Mouse (Mus musculus): ENCODE data around the gene Sgk2. TPM values are rescaled to one million over a fixed set of nuclear protein-coding genes. Genes with fewer than 3 reads are reported as not detected.
A peak's percentile ranks its signal among the peaks of the same experiment; 100 is the strongest.

The Sgk2 gene
- not detected in 2 replicates for polyA plus RNA-seq (2012; ENCODE audit: insufficient read depth, insufficient read length, missing spikeins)

DNA sequence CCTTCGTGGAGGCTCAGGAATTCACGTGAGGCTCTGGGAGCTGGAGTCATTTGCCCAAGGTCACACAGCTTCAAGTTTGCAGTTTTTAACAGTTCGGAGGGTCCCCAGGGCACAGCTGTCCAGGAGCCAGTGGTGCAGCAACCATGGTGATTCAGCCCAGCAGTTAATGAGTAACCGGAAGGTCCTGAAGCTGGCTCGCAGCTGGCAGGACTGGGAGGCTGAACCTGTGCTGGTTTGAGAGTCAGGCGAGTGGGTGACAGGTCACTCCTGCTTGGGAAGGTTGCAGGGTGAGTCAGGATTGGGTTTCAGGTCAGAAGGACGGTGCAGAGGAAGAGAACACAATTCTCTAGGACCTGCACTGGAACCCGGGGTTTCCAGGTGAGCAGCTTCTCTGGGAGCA lies at the start of gene Sgk2:
Gene Sgk2 (plus strand): TSS at position 113 of the 400 bp plus-strand sequence.
- H3K4me1 ChIP-seq (ENCODE audit: control insufficient read depth, insufficient read depth, low read length) = peaks cover 9% of the 10 kb centered on the region
- TF ChIP-seq POLR2A (IDR thresholded peaks at IDR 0.05; ENCODE audit: borderline replicate concordance, low read depth, low read length) (no peak), CTCF (IDR thresholded peaks at IDR 0.05; ENCODE audit: low read depth, low read length) (no peak)
- no peak within 1 kb of the TSS for H3K27ac ChIP-seq (ENCODE audit: insufficient read depth, low read depth, low read length)
- no peak within 1 kb of the TSS for H3K4me3 ChIP-seq (ENCODE audit: insufficient read depth, low read length)

DNA sequence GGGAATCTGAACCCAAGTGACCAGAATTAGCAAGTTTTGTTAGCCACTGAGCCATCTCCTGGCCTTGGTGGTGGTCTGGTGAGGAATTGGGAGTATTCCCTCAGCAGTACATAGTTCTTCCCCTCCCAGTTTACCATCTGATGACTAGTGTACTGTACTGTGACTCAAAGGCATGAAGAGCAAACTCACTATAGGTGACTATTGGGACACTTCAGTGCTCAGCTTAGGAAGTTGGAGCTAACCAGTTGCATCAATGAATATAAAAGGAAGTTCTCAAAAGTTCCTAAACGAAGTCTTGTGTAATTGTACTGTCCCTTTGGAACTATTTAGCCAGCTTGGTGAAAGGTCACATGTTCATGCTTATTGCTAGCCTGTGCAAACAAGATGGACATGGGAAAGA lies 47.6 kb upstream of the Sgk2 start:
- Histone ChIP-seq H3K4me3 (ENCODE audit: insufficient read depth, low read length) (no peak overlapping the region), H3K4me1 (ENCODE audit: control insufficient read depth, insufficient read depth, low read length) (peaks cover 12% of the 10 kb centered on the region), H3K27ac (ENCODE audit: insufficient read depth, low read depth, low read length) (0 out of 2 replicates have a peak overlapping the region, but pooled peaks have one; percentile 30)
- TF ChIP-seq CTCF (IDR thresholded peaks at IDR 0.05; ENCODE audit: low read depth, low read length) (no peak), POLR2A (IDR thresholded peaks at IDR 0.05; ENCODE audit: borderline replicate concordance, low read depth, low read length) (no peak)

DNA sequence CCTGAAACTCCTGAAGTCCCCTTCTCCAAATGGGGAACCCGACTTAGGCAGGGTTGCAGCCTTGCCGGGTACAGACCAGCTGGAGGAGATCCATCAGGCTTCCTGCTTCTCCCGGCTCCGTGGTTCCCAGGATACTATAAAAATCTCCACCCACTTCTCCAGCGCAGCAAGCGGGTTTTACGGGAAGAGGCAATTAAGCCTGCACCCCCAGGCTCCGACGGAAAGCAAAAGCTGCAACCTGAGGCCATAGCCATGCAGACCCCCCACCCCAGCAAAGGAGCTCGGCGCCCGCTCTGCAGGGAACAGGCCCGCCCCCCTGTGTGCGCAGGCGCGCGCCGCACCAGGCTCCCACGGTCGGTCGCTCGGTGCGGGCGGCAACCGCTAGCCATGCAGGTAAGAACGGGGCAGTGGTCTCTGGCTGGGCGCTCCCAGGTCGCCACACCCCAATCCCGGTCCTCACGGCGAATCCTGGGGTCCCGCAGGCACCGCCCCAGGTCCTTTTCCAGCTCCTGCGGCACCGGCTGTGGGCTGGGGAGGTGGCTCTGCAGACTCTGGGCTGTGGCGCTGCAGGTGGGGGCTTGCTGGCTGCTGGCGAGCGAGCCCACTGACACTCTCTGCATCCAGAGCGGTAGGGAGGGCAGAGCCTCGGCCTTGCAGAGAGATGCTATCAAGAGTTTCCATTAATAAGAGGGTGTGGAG lies 43.8 kb upstream of the Sgk2 start, which contains the start of gene L3mbtl1:
Gene L3mbtl1 (plus strand): TSS at position 325 of the 699 bp plus-strand sequence.
- peak within 1 kb of the TSS; percentile 66 for H3K4me3 ChIP-seq (ENCODE audit: insufficient read depth, low read length)

DNA sequence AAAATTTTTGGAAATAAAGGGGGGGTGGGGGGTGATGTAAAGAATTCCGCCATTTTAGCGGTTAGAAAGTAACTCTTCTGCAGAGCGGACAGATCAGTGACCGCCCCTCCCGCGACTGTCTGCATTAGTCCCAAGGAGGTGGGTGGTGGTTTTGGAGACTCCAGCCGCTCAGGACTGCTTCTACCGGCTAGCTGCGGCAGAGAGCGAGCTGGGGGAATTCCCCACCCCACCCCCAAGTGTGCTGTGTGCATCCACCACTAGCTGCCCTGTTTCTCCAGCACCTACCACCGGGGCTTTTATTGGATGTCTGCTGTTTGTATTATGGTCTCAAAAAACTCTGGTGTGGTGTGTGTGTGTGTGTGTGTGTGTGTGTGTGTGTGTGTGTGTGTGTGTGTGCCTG lies 43.2 kb upstream of the Sgk2 start:
- Histone ChIP-seq H3K4me3 (ENCODE audit: insufficient read depth, low read length) (0 out of 2 replicates have a peak overlapping the region, but pooled peaks have one; percentile 12), H3K4me1 (ENCODE audit: control insufficient read depth, insufficient read depth, low read length) (peaks cover 11% of the 10 kb centered on the region), H3K27ac (ENCODE audit: insufficient read depth, low read depth, low read length) (no peak overlapping the region)
- TF ChIP-seq CTCF (IDR thresholded peaks at IDR 0.05; ENCODE audit: low read depth, low read length) = no peak
- TF ChIP-seq POLR2A (IDR thresholded peaks at IDR 0.05; ENCODE audit: borderline replicate concordance, low read depth, low read length) = no peak

More for the DNA sequence above, 43.8 kb upstream of the Sgk2 start, which contains the start of gene L3mbtl1:
- H3K27ac ChIP-seq (ENCODE audit: insufficient read depth, low read depth, low read length) = no peak within 1 kb of the TSS
- H3K4me1 ChIP-seq (ENCODE audit: control insufficient read depth, insufficient read depth, low read length) = peaks cover 11% of the 10 kb centered on the region
- TF ChIP-seq CTCF (IDR thresholded peaks at IDR 0.05; ENCODE audit: low read depth, low read length) (no peak), POLR2A (IDR thresholded peaks at IDR 0.05; ENCODE audit: borderline replicate concordance, low read depth, low read length) (no peak)

DNA sequence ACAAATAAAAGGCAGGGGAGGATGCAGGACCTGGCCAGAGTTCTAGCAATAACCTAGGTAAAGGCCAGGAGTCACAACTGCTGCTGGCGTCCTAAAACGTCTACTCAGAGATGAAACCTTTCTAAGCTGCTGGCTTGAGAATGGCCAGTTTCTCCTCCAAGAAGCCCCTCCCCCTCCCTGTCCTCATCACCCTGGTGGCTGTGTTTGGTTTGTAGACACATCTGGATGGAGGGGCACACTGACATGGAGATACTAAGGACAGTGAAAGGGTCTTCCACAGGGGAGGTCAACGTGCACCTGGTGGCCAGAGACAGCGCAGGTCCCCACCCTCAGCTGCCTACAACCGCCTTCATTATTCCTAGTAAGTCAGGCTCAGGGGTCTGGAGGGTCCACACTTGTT lies 40.2 kb upstream of the Sgk2 start:
- Histone ChIP-seq H3K27ac (ENCODE audit: insufficient read depth, low read depth, low read length) (no peak overlapping the region), H3K4me3 (ENCODE audit: insufficient read depth, low read length) (no peak overlapping the region), H3K4me1 (ENCODE audit: control insufficient read depth, insufficient read depth, low read length) (0 out of 2 replicates have a peak, but pooled peaks cover 2% of the 10 kb centered on the region)
- TF ChIP-seq POLR2A (IDR thresholded peaks at IDR 0.05; ENCODE audit: borderline replicate concordance, low read depth, low read length) (no peak), CTCF (IDR thresholded peaks at IDR 0.05; ENCODE audit: low read depth, low read length) (no peak)

DNA sequence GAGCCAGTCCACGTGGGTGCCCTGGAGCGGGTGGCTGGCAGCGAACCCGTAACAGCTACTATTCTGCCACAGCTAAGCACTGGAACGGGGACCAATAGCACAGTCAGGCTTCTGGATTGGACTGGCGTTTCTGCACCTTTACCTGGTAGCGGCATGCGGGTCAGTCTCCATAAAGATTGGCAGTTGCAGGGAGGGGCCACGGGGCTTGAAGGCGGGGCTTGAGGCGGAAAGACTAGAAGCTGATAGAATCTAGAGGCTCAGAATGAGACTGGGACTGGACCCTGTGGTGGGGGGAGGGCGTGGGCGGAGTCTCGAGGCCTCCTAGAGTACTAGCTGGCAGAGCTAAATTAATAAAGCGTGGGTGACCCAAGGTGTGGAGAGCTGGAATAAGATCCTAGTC lies 39.4 kb upstream of the Sgk2 start:
- 0 out of 2 replicates have a peak, but pooled peaks cover 2% of the 10 kb centered on the region for H3K4me1 ChIP-seq (ENCODE audit: control insufficient read depth, insufficient read depth, low read length)
- H3K27ac ChIP-seq (ENCODE audit: insufficient read depth, low read depth, low read length) = no peak overlapping the region
- no peak for TF ChIP-seq POLR2A (IDR thresholded peaks at IDR 0.05; ENCODE audit: borderline replicate concordance, low read depth, low read length)
- TF ChIP-seq CTCF (IDR thresholded peaks at IDR 0.05; ENCODE audit: low read depth, low read length) = no peak
- H3K4me3 ChIP-seq (ENCODE audit: insufficient read depth, low read length) = no peak overlapping the region

DNA sequence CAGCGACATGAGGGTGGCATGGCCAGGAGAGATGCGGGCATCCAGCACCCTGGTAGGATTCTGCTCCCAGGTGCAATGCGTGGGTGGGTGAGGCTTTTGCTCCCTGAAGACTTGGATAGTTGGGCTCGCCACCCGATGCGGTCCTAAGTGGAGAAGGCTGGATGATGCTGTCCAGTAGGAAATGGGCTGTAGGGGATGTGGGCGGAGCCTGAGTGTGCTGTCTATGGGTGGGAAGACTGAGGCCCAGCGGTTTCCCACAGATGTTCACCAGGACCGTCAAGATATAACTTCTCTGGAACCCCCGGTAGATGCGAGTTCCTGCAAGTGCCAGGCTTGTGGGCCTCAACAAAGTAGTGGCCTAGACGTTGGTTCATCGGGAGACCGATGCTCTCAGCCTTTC lies 38.9 kb upstream of the Sgk2 start:
- no peak overlapping the region for H3K4me3 ChIP-seq (ENCODE audit: insufficient read depth, low read length)
- TF ChIP-seq CTCF (IDR thresholded peaks at IDR 0.05; ENCODE audit: low read depth, low read length) = no peak
- no peak for TF ChIP-seq POLR2A (IDR thresholded peaks at IDR 0.05; ENCODE audit: borderline replicate concordance, low read depth, low read length)
- H3K4me1 ChIP-seq (ENCODE audit: control insufficient read depth, insufficient read depth, low read length) = 0 out of 2 replicates have a peak, but pooled peaks cover 2% of the 10 kb centered on the region
- no peak overlapping the region for H3K27ac ChIP-seq (ENCODE audit: insufficient read depth, low read depth, low read length)

DNA sequence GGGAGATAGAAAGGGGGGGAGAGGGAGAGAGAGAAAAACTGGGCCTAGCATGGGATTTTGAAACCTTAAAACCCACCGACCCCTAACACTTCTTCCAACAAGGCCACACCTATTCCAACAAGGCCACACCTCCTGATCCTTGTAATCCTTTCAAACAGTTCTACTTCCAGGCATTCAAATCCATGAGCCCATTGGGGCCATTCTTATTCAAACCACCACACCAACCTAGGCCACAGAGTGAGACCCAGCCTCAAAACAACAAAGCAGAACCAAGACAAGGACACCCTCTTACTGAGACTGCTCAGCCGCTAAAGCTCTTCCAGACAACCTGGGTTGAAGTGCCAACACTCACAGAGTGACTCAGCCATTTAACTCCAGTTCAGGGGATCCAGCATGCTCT lies 36.4 kb upstream of the Sgk2 start:
- H3K4me3 ChIP-seq (ENCODE audit: insufficient read depth, low read length) = no peak overlapping the region
- H3K27ac ChIP-seq (ENCODE audit: insufficient read depth, low read depth, low read length) = no peak overlapping the region
- TF ChIP-seq CTCF (IDR thresholded peaks at IDR 0.05; ENCODE audit: low read depth, low read length) = no peak
- H3K4me1 ChIP-seq (ENCODE audit: control insufficient read depth, insufficient read depth, low read length) = no peaks in the 10 kb centered on the region

DNA sequence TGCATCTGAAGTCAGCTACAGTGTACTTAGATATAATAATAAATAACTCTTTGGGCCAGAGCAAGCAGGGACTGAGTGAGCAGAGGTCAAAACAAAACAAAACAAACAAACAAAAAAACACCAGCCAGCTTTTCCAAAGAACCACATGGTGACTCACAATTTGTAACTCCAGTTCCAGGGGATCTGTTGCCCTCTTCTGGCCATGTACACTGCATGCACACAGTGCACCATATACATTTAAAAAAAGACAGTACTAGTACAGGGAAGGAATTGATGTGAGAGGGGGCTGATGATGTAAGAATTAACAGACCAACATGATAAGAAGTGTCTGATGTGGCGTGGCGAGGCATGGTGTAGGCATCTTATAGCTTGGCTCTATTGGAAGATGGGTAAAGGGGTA lies 30.3 kb upstream of the Sgk2 start:
- Histone ChIP-seq H3K27ac (ENCODE audit: insufficient read depth, low read depth, low read length) (no peak overlapping the region), H3K4me3 (ENCODE audit: insufficient read depth, low read length) (no peak overlapping the region), H3K4me1 (ENCODE audit: control insufficient read depth, insufficient read depth, low read length) (peaks cover 12% of the 10 kb centered on the region)
- TF ChIP-seq CTCF (IDR thresholded peaks at IDR 0.05; ENCODE audit: low read depth, low read length) = no peak

DNA sequence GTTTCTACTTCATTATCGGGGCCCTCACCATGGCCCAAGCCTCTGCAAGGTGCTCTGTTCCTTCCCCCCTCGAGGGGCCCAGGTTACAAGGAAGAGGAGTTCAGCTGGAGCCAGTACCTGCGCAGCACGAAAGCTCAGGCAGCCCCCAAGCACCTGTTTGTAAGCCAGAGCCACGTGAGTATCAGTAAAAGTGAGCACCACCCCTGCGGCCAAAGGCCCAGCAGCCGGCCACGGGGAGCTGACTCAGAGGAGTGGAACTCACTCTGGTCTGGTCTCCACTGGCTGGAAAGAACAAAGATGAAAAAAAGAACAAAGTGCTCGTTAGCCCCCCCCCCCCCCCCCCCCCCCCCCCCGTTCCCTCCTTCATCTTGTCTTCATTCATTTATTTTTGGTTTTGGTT lies 25.8 kb upstream of the Sgk2 start:
- no peak for TF ChIP-seq CTCF (IDR thresholded peaks at IDR 0.05; ENCODE audit: low read depth, low read length)
- Histone ChIP-seq H3K27ac (ENCODE audit: insufficient read depth, low read depth, low read length) (no peak overlapping the region), H3K4me3 (ENCODE audit: insufficient read depth, low read length) (no peak overlapping the region), H3K4me1 (ENCODE audit: control insufficient read depth, insufficient read depth, low read length) (peaks cover 12% of the 10 kb centered on the region)
